Mouse (Mus musculus): ENCODE data around the gene Scgb3a1. TPM values are rescaled to one million over a fixed set of nuclear protein-coding genes. Genes with fewer than 3 reads are reported as not detected.

Scgb3a1 gene
- polyA plus RNA-seq, 1 experiment from 2014 or later, result not detected

GRCm38 (mm10) chr11:49634101-49634500 lies 29.3 kb upstream of the Scgb3a1 start:
- H3K9ac ChIP-seq (ENCODE audit: low read depth, low read length), result no peak overlapping the region
- H3K4me1 ChIP-seq (ENCODE audit: control insufficient read depth, low read depth, low read length), result no peaks in the 10 kb centered on the region; the same call in 1 of the 2 replicates
- no peaks in the 10 kb centered on the region for H3K36me3 ChIP-seq (ENCODE audit: control insufficient read depth, insufficient read depth)
- H3K9me3 ChIP-seq (replicated peaks; ENCODE audit: control insufficient read depth, low read length), result no peaks in the 10 kb centered on the region
- ATAC-seq (ENCODE audit: low read depth), result no peak
- 0 out of 2 replicates have a peak overlapping the region, but pooled peaks have one; percentile 8 for H3K4me3 ChIP-seq (ENCODE audit: low read depth, low read length)
- WGBS (ENCODE audit: insufficient replicate concordance), result 35% methylated on average over 22 of the region's 22 CpGs
- peaks cover 31% of the 10 kb centered on the region for H3K27me3 ChIP-seq (ENCODE audit: control insufficient read depth, insufficient read depth, low read depth, low read length)
- no peak overlapping the region for H3K27ac ChIP-seq (ENCODE audit: low read length)
- 0 out of 2 replicates have a peak overlapping the region, but pooled peaks have one; percentile 17 for H3K4me2 ChIP-seq (ENCODE audit: low read depth, low read length)

- peaks cover 31% of the 10 kb centered on the region for H3K27me3 ChIP-seq (ENCODE audit: control insufficient read depth, insufficient read depth, low read depth, low read length)
- WGBS (ENCODE audit: insufficient replicate concordance), result 38% methylated on average over 6 of the region's 6 CpGs
- H3K4me1 ChIP-seq (ENCODE audit: control insufficient read depth, low read depth, low read length), result no peaks in the 10 kb centered on the region; the same call in 1 of the 2 replicates
- H3K4me2 ChIP-seq (ENCODE audit: low read depth, low read length), result no peak overlapping the region
- H3K9me3 ChIP-seq (replicated peaks; ENCODE audit: control insufficient read depth, low read length), result no peaks in the 10 kb centered on the region
- ATAC-seq (ENCODE audit: low read depth), result no peak
- no peak overlapping the region for H3K4me3 ChIP-seq (ENCODE audit: low read depth, low read length)
- no peak overlapping the region for H3K27ac ChIP-seq (ENCODE audit: low read length)
- no peak overlapping the region for H3K9ac ChIP-seq (ENCODE audit: low read depth, low read length)
- H3K36me3 ChIP-seq (ENCODE audit: control insufficient read depth, insufficient read depth), result no peaks in the 10 kb centered on the region
Measured at GRCm38 (mm10) chr11:49635671-49636070, 27.7 kb upstream of the Scgb3a1 start.

GRCm38 (mm10) chr11:49636449-49636848 lies 27.0 kb upstream of the Scgb3a1 start:
- no peak overlapping the region for H3K27ac ChIP-seq (ENCODE audit: low read length)
- no peak overlapping the region for H3K9ac ChIP-seq (ENCODE audit: low read depth, low read length)
- H3K27me3 ChIP-seq (ENCODE audit: control insufficient read depth, insufficient read depth, low read depth, low read length), result peaks cover 31% of the 10 kb centered on the region
- no peaks in the 10 kb centered on the region for H3K9me3 ChIP-seq (replicated peaks; ENCODE audit: control insufficient read depth, low read length)
- H3K4me3 ChIP-seq (ENCODE audit: low read depth, low read length), result no peak overlapping the region
- ATAC-seq (ENCODE audit: low read depth), result no peak
- H3K36me3 ChIP-seq (ENCODE audit: control insufficient read depth, insufficient read depth), result no peaks in the 10 kb centered on the region
- WGBS (ENCODE audit: insufficient replicate concordance), result 12% methylated on average over 11 of the region's 11 CpGs
- no peaks in the 10 kb centered on the region; the same call in 1 of the 2 replicates for H3K4me1 ChIP-seq (ENCODE audit: control insufficient read depth, low read depth, low read length)
- no peak overlapping the region for H3K4me2 ChIP-seq (ENCODE audit: low read depth, low read length)

- H3K4me2 ChIP-seq (ENCODE audit: low read depth, low read length), result no peak overlapping the region
- WGBS (ENCODE audit: insufficient replicate concordance), result 54% methylated on average over 7 of the region's 8 CpGs
- peaks cover 3% of the 10 kb centered on the region for H3K4me1 ChIP-seq (ENCODE audit: control insufficient read depth, low read depth, low read length)
- H3K4me3 ChIP-seq (ENCODE audit: low read depth, low read length), result no peak overlapping the region
- no peak overlapping the region for H3K27ac ChIP-seq (ENCODE audit: low read length)
- H3K9ac ChIP-seq (ENCODE audit: low read depth, low read length), result no peak overlapping the region
- no peaks in the 10 kb centered on the region for H3K27me3 ChIP-seq (ENCODE audit: control insufficient read depth, insufficient read depth, low read depth, low read length)
- ATAC-seq (ENCODE audit: low read depth), result no peak
- no peaks in the 10 kb centered on the region for H3K36me3 ChIP-seq (ENCODE audit: control insufficient read depth, insufficient read depth)
- H3K9me3 ChIP-seq (replicated peaks; ENCODE audit: control insufficient read depth, low read length), result no peaks in the 10 kb centered on the region
Measured at GRCm38 (mm10) chr11:49645677-49646076, 17.7 kb upstream of the Scgb3a1 start.

- H3K9ac ChIP-seq (ENCODE audit: low read depth, low read length), result no peak overlapping the region
- H3K9me3 ChIP-seq (replicated peaks; ENCODE audit: control insufficient read depth, low read length), result no peaks in the 10 kb centered on the region
- H3K4me1 ChIP-seq (ENCODE audit: control insufficient read depth, low read depth, low read length), result peaks cover 28% of the 10 kb centered on the region
- no peaks in the 10 kb centered on the region for H3K36me3 ChIP-seq (ENCODE audit: control insufficient read depth, insufficient read depth)
- no peaks in the 10 kb centered on the region for H3K27me3 ChIP-seq (ENCODE audit: control insufficient read depth, insufficient read depth, low read depth, low read length)
- peak; percentile 37 for ATAC-seq (ENCODE audit: low read depth)
- 53% methylated on average over 18 of the region's 18 CpGs for WGBS (ENCODE audit: insufficient replicate concordance)
- H3K27ac ChIP-seq (ENCODE audit: low read length), result peak overlapping the region; percentile 75; the same call in 1 of the 2 replicates
- peak overlapping the region; percentile 40; the same call in 1 of the 2 replicates for H3K4me2 ChIP-seq (ENCODE audit: low read depth, low read length)
- 0 out of 2 replicates have a peak overlapping the region, but pooled peaks have one; percentile 14 for H3K4me3 ChIP-seq (ENCODE audit: low read depth, low read length)
Measured at GRCm38 (mm10) chr11:49650113-49650993, 13.1 kb upstream of the Scgb3a1 start.

- Histone ChIP-seq H3K27ac (ENCODE audit: low read length) (peak overlapping the region; percentile 75), H3K9me3 (replicated peaks; ENCODE audit: control insufficient read depth, low read length) (no peaks in the 10 kb centered on the region), H3K4me2 (ENCODE audit: low read depth, low read length) (peak overlapping the region; percentile 40), H3K4me3 (ENCODE audit: low read depth, low read length) (no peak overlapping the region), H3K9ac (ENCODE audit: low read depth, low read length) (no peak overlapping the region), H3K4me1 (ENCODE audit: control insufficient read depth, low read depth, low read length) (peaks cover 28% of the 10 kb centered on the region), H3K36me3 (ENCODE audit: control insufficient read depth, insufficient read depth) (no peaks in the 10 kb centered on the region), H3K27me3 (ENCODE audit: control insufficient read depth, insufficient read depth, low read depth, low read length) (no peaks in the 10 kb centered on the region)
- 40% methylated on average over 16 of the region's 16 CpGs for WGBS (ENCODE audit: insufficient replicate concordance)
- ATAC-seq (ENCODE audit: low read depth), result peak; percentile 77
Measured at GRCm38 (mm10) chr11:49650994-49651761, 12.2 kb upstream of the Scgb3a1 start.

- H3K9me3 ChIP-seq (replicated peaks; ENCODE audit: control insufficient read depth, low read length), result no peaks in the 10 kb centered on the region
- no peak overlapping the region for H3K9ac ChIP-seq (ENCODE audit: low read depth, low read length)
- no peak; the same call in 1 of the 2 replicates for ATAC-seq (ENCODE audit: low read depth)
- H3K27me3 ChIP-seq (ENCODE audit: control insufficient read depth, insufficient read depth, low read depth, low read length), result no peaks in the 10 kb centered on the region
- H3K27ac ChIP-seq (ENCODE audit: low read length), result peak overlapping the region; percentile 75
- WGBS (ENCODE audit: insufficient replicate concordance), result 38% methylated on average over 10 of the region's 10 CpGs
- H3K4me1 ChIP-seq (ENCODE audit: control insufficient read depth, low read depth, low read length), result peaks cover 28% of the 10 kb centered on the region
- no peak overlapping the region for H3K4me3 ChIP-seq (ENCODE audit: low read depth, low read length)
- no peaks in the 10 kb centered on the region for H3K36me3 ChIP-seq (ENCODE audit: control insufficient read depth, insufficient read depth)
- H3K4me2 ChIP-seq (ENCODE audit: low read depth, low read length), result peak overlapping the region; percentile 40
Measured at GRCm38 (mm10) chr11:49651762-49652322, 11.6 kb upstream of the Scgb3a1 start.

GRCm38 (mm10) chr11:49652401-49653078 lies 10.9 kb upstream of the Scgb3a1 start:
- no peaks in the 10 kb centered on the region for H3K36me3 ChIP-seq (ENCODE audit: control insufficient read depth, insufficient read depth)
- H3K9ac ChIP-seq (ENCODE audit: low read depth, low read length), result no peak overlapping the region
- peak overlapping the region; percentile 54 for H3K4me2 ChIP-seq (ENCODE audit: low read depth, low read length)
- H3K27me3 ChIP-seq (ENCODE audit: control insufficient read depth, insufficient read depth, low read depth, low read length), result no peaks in the 10 kb centered on the region
- H3K4me3 ChIP-seq (ENCODE audit: low read depth, low read length), result peak overlapping the region; percentile 29
- H3K27ac ChIP-seq (ENCODE audit: low read length), result peak overlapping the region; percentile 30; the same call in 1 of the 2 replicates
- peak; percentile 42; the same call in 1 of the 2 replicates for ATAC-seq (ENCODE audit: low read depth)
- H3K4me1 ChIP-seq (ENCODE audit: control insufficient read depth, low read depth, low read length), result peaks cover 28% of the 10 kb centered on the region
- H3K9me3 ChIP-seq (replicated peaks; ENCODE audit: control insufficient read depth, low read length), result no peaks in the 10 kb centered on the region
- WGBS (ENCODE audit: insufficient replicate concordance), result 17% methylated on average over 19 of the region's 19 CpGs

All from liver, embryonic 16.5 days (tissue).